Mouse (Mus musculus) spleen, adult 2 months (tissue): ENCODE results near the gene Mief1.

Experiments
- CTCF ChIP-seq: fragments of 200-500 bp; IDR thresholded peaks from 2 replicates; pipeline ENCODE4 v1.5.1; 2011; ENCODE audit warnings: mild to moderate bottlenecking, inconsistent platforms; ENCODE audit not compliant: insufficient read depth, insufficient read length, insufficient replicate concordance; ENCODE audit errors: extremely low read depth
- POLR2A ChIP-seq: fragments of 200-500 bp; IDR thresholded peaks from 2 replicates; pipeline ENCODE4 v1.6.1; 2011; ENCODE audit warnings: low read depth, low read length, inconsistent platforms

DNA sequence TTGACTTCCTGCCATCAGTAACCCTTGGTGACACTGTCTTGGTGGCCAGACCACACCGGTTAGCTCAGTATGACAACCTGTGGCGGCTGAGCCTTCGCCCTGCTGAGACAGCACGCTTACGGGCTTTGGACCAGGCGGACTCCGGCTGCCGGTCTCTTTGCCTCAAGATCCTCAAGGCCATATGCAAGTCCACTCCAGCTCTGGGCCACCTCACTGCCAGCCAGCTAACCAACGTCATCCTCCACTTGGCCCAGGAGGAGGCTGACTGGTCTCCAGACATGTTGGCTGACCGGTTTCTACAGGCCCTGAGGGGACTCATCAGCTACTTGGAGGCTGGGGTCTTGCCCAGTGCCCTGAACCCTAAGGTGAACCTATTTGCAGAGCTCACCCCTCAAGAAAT is 15.9 kb downstream of the Mief1 start:
- no peak for TF ChIP-seq POLR2A
- TF ChIP-seq CTCF = no peak
